Mouse (Mus musculus): ENCODE measurements around the gene Zfp111. TPM values are rescaled to one million over a fixed set of nuclear protein-coding genes. Genes with fewer than 3 reads are reported as not detected.

Zfp111 gene
- 11.8 and 13.1 TPM in 2 replicates for polyA plus RNA-seq (2015; fragmentation: Nextera tagmentation; extraction: Ambion mirVana)

- Histone ChIP-seq H3K4me2 (replicated peaks; ENCODE audit: low read depth, low read length) (no peak within 1 kb of the TSS), H3K27me3 (ENCODE audit: insufficient read depth, low read length) (no peaks in the 10 kb centered on the region), H3K4me1 (ENCODE audit: insufficient read depth, low read length) (peaks cover 7% of the 10 kb centered on the region; the same call in 1 of the 2 replicates), H3K27ac (ENCODE audit: low read length) (no peak within 1 kb of the TSS), H3K9ac (replicated peaks; ENCODE audit: low read length) (no peak within 1 kb of the TSS), H3K36me3 (ENCODE audit: insufficient read depth, low read length) (no peaks in the 10 kb centered on the region), H3K9me3 (ENCODE audit: low read length) (no peaks in the 10 kb centered on the region), H3K4me3 (ENCODE audit: low read length) (no peak within 1 kb of the TSS)
- no peak for ATAC-seq (ENCODE audit: low FRiP score, low TSS enrichment)
- 80% methylated on average over 5 of the region's 5 CpGs for WGBS
Observed at GRCm38 (mm10) chr7:24211343-24211742, at the start of gene Zfp111. Zfp111 (minus strand) TSS chr7:24211443.

GRCm38 (mm10) chr7:24260000-24260312 is 48.7 kb upstream of the Zfp111 start:
- no peaks in the 10 kb centered on the region for H3K9me3 ChIP-seq (ENCODE audit: low read length)
- no peaks in the 10 kb centered on the region for H3K27me3 ChIP-seq (ENCODE audit: insufficient read depth, low read length)
- no peak overlapping the region for H3K27ac ChIP-seq (ENCODE audit: low read length)
- no peak overlapping the region for H3K4me2 ChIP-seq (replicated peaks; ENCODE audit: low read depth, low read length)
- H3K4me1 ChIP-seq (ENCODE audit: insufficient read depth, low read length): peaks cover 5% of the 10 kb centered on the region; the same call in 1 of the 2 replicates
- 92% methylated on average over 4 of the region's 4 CpGs for WGBS
- no peak overlapping the region for H3K9ac ChIP-seq (replicated peaks; ENCODE audit: low read length)
- no peak for ATAC-seq (ENCODE audit: low FRiP score, low TSS enrichment)
- H3K4me3 ChIP-seq (ENCODE audit: low read length): no peak overlapping the region
- peaks cover 23% of the 10 kb centered on the region for H3K36me3 ChIP-seq (ENCODE audit: insufficient read depth, low read length)

GRCm38 (mm10) chr7:24259306-24259999 is 48.2 kb upstream of the Zfp111 start:
- Histone ChIP-seq H3K4me3 (ENCODE audit: low read length) (no peak overlapping the region), H3K4me2 (replicated peaks; ENCODE audit: low read depth, low read length) (no peak overlapping the region), H3K9me3 (ENCODE audit: low read length) (no peaks in the 10 kb centered on the region), H3K27ac (ENCODE audit: low read length) (no peak overlapping the region), H3K4me1 (ENCODE audit: insufficient read depth, low read length) (peaks cover 5% of the 10 kb centered on the region; the same call in 1 of the 2 replicates), H3K27me3 (ENCODE audit: insufficient read depth, low read length) (no peaks in the 10 kb centered on the region), H3K9ac (replicated peaks; ENCODE audit: low read length) (no peak overlapping the region), H3K36me3 (ENCODE audit: insufficient read depth, low read length) (peaks cover 23% of the 10 kb centered on the region)
- ATAC-seq (ENCODE audit: low FRiP score, low TSS enrichment): no peak
- WGBS: 90% methylated on average over 13 of the region's 13 CpGs

- 20% methylated on average over 21 of the region's 21 CpGs for WGBS
- Histone ChIP-seq H3K4me2 (replicated peaks; ENCODE audit: low read depth, low read length) (peak within 1 kb of the TSS; percentile 54), H3K27ac (ENCODE audit: low read length) (no peak within 1 kb of the TSS), H3K4me3 (ENCODE audit: low read length) (peak within 1 kb of the TSS; percentile 54), H3K36me3 (ENCODE audit: insufficient read depth, low read length) (peaks cover 2% of the 10 kb centered on the region; the same call in 1 of the 2 replicates), H3K27me3 (ENCODE audit: insufficient read depth, low read length) (no peaks in the 10 kb centered on the region), H3K9ac (replicated peaks; ENCODE audit: low read length) (peak within 1 kb of the TSS; percentile 59), H3K9me3 (ENCODE audit: low read length) (no peaks in the 10 kb centered on the region), H3K4me1 (ENCODE audit: insufficient read depth, low read length) (peaks cover 8% of the 10 kb centered on the region; the same call in 1 of the 2 replicates)
- peak; percentile 92 for ATAC-seq (ENCODE audit: low FRiP score, low TSS enrichment)
Observed at GRCm38 (mm10) chr7:24254633-24255474, 43.6 kb upstream of the Zfp111 start, which contains the start of gene Zfp108. Zfp108 (plus strand) TSS chr7:24254794.

- Histone ChIP-seq H3K4me3 (ENCODE audit: low read length) (peak overlapping the region; percentile 54), H3K27me3 (ENCODE audit: insufficient read depth, low read length) (no peaks in the 10 kb centered on the region), H3K4me1 (ENCODE audit: insufficient read depth, low read length) (peaks cover 8% of the 10 kb centered on the region; the same call in 1 of the 2 replicates), H3K9ac (replicated peaks; ENCODE audit: low read length) (peak overlapping the region; percentile 44; the same call in 1 of the 2 replicates), H3K27ac (ENCODE audit: low read length) (no peak overlapping the region), H3K4me2 (replicated peaks; ENCODE audit: low read depth, low read length) (peak overlapping the region; percentile 54), H3K36me3 (ENCODE audit: insufficient read depth, low read length) (no peaks in the 10 kb centered on the region), H3K9me3 (ENCODE audit: low read length) (no peaks in the 10 kb centered on the region)
- WGBS: 64% methylated on average over 9 of the region's 9 CpGs
- ATAC-seq (ENCODE audit: low FRiP score, low TSS enrichment): peak; percentile 68
Observed at GRCm38 (mm10) chr7:24253779-24254615, 42.8 kb upstream of the Zfp111 start.

- peak; percentile 92 for ATAC-seq (ENCODE audit: low FRiP score, low TSS enrichment)
- Histone ChIP-seq H3K27ac (ENCODE audit: low read length) (no peak within 1 kb of the TSS), H3K36me3 (ENCODE audit: insufficient read depth, low read length) (0 out of 2 replicates have a peak, but pooled peaks cover 5% of the 10 kb centered on the region), H3K4me1 (ENCODE audit: insufficient read depth, low read length) (0 out of 2 replicates have a peak, but pooled peaks cover 5% of the 10 kb centered on the region), H3K4me3 (ENCODE audit: low read length) (peak within 1 kb of the TSS; percentile 78), H3K9ac (replicated peaks; ENCODE audit: low read length) (peak within 1 kb of the TSS; percentile 73), H3K4me2 (replicated peaks; ENCODE audit: low read depth, low read length) (peak within 1 kb of the TSS; percentile 56), H3K9me3 (ENCODE audit: low read length) (no peaks in the 10 kb centered on the region), H3K27me3 (ENCODE audit: insufficient read depth, low read length) (0 out of 2 replicates have a peak, but pooled peaks cover 2% of the 10 kb centered on the region)
- WGBS: 5% methylated on average over 24 of the region's 28 CpGs
Observed at GRCm38 (mm10) chr7:24237040-24237791, 26.0 kb upstream of the Zfp111 start, which contains the start of gene Zfp109. Zfp109 (minus strand) TSS chr7:24237560.

GRCm38 (mm10) chr7:24210296-24210695 is 947 bp downstream of the Zfp111 start:
- ATAC-seq (ENCODE audit: low FRiP score, low TSS enrichment): no peak
- Histone ChIP-seq H3K4me2 (replicated peaks; ENCODE audit: low read depth, low read length) (no peak overlapping the region), H3K36me3 (ENCODE audit: insufficient read depth, low read length) (peaks cover 10% of the 10 kb centered on the region), H3K4me1 (ENCODE audit: insufficient read depth, low read length) (peaks cover 7% of the 10 kb centered on the region; the same call in 1 of the 2 replicates), H3K4me3 (ENCODE audit: low read length) (no peak overlapping the region), H3K27ac (ENCODE audit: low read length) (no peak overlapping the region), H3K27me3 (ENCODE audit: insufficient read depth, low read length) (no peaks in the 10 kb centered on the region), H3K9ac (replicated peaks; ENCODE audit: low read length) (no peak overlapping the region), H3K9me3 (ENCODE audit: low read length) (peaks cover 3% of the 10 kb centered on the region; the same call in 1 of the 2 replicates)
- WGBS: 77% methylated on average over 2 of the region's 2 CpGs

GRCm38 (mm10) chr7:24208282-24208886 is 2.9 kb downstream of the Zfp111 start:
- ATAC-seq (ENCODE audit: low FRiP score, low TSS enrichment): no peak; the same call in 1 of the 2 replicates
- WGBS: 61% methylated on average over 7 of the region's 7 CpGs

More at GRCm38 (mm10) chr7:24208282-24208886, 2.9 kb downstream of the Zfp111 start:
- no peak overlapping the region; the same call in 1 of the 2 replicates for H3K27ac ChIP-seq (ENCODE audit: low read length)
- peaks cover 3% of the 10 kb centered on the region; the same call in 1 of the 2 replicates for H3K9me3 ChIP-seq (ENCODE audit: low read length)
- no peaks in the 10 kb centered on the region for H3K27me3 ChIP-seq (ENCODE audit: insufficient read depth, low read length)
- peaks cover 7% of the 10 kb centered on the region; the same call in 1 of the 2 replicates for H3K4me1 ChIP-seq (ENCODE audit: insufficient read depth, low read length)
- no peak overlapping the region for H3K9ac ChIP-seq (replicated peaks; ENCODE audit: low read length)
- H3K36me3 ChIP-seq (ENCODE audit: insufficient read depth, low read length): peaks cover 18% of the 10 kb centered on the region
- H3K4me2 ChIP-seq (replicated peaks; ENCODE audit: low read depth, low read length): peak overlapping the region; percentile 81
- H3K4me3 ChIP-seq (ENCODE audit: low read length): peak overlapping the region; percentile 76
